Mouse (Mus musculus) skeletal muscle tissue, adult 2 months (tissue): ENCODE results near the gene Rpf1.

ENCODE experiments used
- DNase-seq: peaks from one replicate; pipeline ENCODE4 v3.0.0-alpha.2; 2012; ENCODE audit warnings: low read depth, low spot score

Rpf1 gene

GRCm38 (mm10) chr3:146520798-146521651 is at the start of gene Rpf1:
Rpf1 (minus strand) TSS chr3:146521429.
- DNase-seq = peak; percentile 88

DNA sequence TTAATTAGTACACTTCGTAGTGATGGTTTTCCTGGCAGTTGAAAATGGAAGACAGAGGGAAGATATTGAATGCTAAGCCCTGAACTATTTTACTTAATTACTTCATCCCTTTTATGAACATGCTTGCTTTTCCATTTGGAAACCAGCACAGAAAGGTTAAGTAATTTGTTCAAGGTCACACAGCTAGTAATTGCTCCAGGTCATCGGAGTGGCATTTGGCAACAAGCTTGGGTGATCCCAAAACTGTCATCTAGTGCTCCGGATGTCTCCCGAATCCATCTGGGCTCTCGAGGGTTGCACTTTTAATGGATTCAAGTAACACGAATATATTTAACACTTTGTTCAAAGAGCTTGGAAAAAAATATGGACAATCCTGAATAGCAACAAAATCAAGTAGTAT is 49.7 kb upstream of the Rpf1 start:
- DNase-seq = no peak

DNA sequence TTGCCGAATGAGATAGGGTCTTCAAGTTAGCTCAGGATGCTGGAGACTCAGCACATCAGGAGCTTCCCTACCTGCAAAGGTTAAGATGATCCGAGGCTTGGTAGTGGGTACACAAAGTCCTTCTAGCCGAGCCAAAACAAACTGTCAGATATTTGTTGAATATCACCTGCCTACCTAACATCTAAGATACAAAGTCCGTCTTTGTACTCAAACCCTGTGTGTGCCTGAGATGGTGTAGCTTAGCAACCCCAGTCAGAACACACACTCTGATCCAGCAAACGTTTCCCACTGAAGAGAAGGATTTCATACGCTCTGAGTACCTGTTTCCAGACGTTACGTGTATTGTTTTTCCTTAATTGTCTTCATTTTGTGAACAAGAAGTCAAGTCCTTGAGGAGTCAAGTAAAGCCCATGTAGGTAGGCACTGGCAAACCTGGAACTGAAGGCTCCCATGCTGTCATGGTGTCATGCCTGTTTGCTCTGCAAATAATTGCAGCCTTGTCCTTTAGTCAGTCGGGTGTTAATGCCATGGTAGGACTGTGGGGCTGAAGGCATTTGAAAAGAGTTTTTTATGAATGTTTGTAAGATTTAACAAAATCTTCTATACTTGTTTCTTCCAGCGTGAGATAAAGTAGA is 49.0 kb upstream of the Rpf1 start, which contains the start of gene Uox:
TSS of gene Uox (plus strand) at position 279 of the 635 bp plus-strand sequence.
- no peak for DNase-seq

GRCm38 (mm10) chr3:146569594-146569993 is 48.4 kb upstream of the Rpf1 start:
- no peak for DNase-seq

DNA sequence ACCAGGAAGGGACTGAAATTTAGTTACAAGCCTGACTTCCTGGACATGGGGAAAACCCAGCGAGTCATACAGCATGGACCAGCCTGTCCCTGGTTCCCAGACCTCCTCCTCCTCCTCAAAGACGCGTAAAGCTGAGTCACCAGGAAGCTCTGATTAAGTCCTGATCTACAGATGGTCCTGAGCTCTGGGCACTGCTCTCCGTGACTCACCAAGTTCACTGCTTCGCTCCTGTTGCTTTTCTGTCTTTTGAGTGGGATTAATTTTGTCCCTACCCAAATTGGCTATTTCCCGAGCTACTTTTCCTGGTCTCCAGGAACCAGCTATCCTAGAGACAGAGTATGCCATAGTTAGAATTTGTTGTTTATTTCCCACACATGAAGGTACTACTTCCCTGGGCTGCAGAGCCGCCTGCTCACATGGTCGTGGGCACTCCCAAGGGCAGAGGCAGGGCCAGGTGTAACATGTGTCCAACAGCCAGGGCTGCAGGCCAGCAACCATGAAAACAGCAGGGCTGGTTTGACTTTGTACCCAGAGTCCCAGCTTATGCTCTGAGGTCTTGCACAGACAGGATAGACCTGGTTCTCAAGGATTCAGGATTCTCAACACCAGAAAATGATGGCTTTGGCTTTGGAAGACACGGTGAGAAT is 46.8 kb upstream of the Rpf1 start:
- no peak for DNase-seq

- no peak for DNase-seq
These were observed 46.1 kb upstream of the Rpf1 start for GRCm38 (mm10) chr3:146567366-146567765.

- no peak for DNase-seq
These were observed 43.8 kb upstream of the Rpf1 start for GRCm38 (mm10) chr3:146565065-146565411.

- DNase-seq = peak; percentile 27
These were observed 43.2 kb upstream of the Rpf1 start for GRCm38 (mm10) chr3:146564268-146565064.

- no peak for DNase-seq
These were observed 41.7 kb upstream of the Rpf1 start for GRCm38 (mm10) chr3:146562936-146563335.

- DNase-seq = no peak
These were observed 36.3 kb upstream of the Rpf1 start for GRCm38 (mm10) chr3:146557507-146557906.

GRCm38 (mm10) chr3:146556567-146556966 is 35.3 kb upstream of the Rpf1 start:
- no peak for DNase-seq

DNA sequence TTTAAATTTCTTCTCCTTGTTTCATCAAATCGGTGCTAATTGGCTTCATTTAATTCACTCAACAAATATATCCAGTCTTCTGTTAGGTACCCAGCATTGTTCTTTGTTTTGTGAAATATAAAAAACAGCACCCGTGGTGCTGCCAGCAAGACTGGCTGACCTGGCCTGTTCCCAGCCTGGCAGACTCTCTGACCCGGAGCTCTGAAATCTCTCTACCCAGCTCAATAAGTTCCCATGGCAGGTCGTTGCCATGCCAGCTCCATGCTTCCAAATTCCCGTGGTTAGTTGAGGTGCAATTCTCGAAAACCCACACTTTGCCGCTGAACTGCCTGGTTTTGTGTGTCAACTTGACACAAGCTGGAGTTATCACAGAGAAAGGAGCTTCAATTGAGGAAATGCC is 33.6 kb upstream of the Rpf1 start:
- no peak for DNase-seq

DNA sequence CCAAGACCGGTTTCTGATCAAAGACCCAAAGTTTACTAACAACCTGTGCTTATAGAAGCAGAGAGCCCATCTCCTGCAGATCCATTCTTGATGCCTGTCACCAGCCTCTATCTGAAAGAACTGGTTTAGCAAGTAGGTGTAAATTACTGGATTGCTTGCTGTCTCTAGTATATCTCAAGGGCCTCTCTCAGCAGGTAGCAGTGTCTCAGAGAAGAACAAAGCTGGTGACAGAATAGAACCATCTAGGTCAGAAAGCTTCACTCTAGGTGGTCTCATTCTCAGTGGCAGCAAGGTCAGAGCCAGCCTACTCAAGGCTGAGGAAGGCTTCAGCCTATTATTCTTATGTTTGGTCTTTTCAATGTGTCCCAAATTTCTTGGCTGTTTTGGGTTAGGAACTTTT is 22.4 kb upstream of the Rpf1 start:
- no peak for DNase-seq

- no peak for DNase-seq
These were observed 19.5 kb upstream of the Rpf1 start for GRCm38 (mm10) chr3:146540521-146541273.

GRCm38 (mm10) chr3:146534986-146535385 is 13.8 kb upstream of the Rpf1 start:
- no peak for DNase-seq

GRCm38 (mm10) chr3:146528335-146528734 is 7.1 kb upstream of the Rpf1 start:
- DNase-seq = no peak

DNA sequence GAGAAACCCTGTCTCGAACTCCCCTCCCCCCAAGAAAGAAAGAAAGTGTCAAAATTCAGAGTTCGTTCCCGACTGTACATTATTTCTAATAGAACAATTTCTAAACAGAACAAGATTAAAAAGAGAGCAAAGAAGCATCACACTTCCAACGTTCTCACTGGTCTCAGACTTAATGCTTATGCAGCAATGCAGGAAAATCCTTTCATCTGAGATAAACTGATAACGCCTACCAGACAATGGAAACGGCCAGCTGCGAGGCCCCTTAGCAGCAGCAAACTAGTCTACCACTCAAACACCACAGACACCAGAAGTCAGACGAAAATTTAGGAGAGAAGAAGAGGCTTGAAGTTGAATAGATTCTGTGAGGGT is 407 bp upstream of the Rpf1 start:
- no peak for DNase-seq

- no peak for DNase-seq
These were observed 917 bp downstream of the Rpf1 start for GRCm38 (mm10) chr3:146520226-146520797.

DNA sequence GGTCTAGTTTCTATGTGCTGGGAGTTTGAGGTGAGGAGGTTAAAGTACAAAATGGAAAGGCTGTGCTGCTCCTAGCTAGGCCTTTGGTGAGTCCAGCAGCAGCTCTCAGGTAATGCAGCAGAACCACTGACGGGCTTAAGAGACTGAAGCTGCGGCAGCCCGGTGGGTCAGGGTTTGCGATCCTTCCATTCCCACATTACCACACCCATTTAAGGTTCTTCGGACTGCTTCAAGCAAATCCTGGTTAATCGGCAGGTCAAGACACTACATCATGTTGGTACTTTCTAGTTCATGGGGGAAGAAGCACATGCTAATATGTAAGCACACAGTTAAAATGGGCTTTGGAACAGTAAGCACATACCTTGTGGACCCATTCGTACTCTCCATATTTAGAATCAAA is 14.5 kb downstream of the Rpf1 start:
- DNase-seq = no peak

- DNase-seq = no peak
These were observed 19.6 kb downstream of the Rpf1 start for GRCm38 (mm10) chr3:146501601-146502123.

DNA sequence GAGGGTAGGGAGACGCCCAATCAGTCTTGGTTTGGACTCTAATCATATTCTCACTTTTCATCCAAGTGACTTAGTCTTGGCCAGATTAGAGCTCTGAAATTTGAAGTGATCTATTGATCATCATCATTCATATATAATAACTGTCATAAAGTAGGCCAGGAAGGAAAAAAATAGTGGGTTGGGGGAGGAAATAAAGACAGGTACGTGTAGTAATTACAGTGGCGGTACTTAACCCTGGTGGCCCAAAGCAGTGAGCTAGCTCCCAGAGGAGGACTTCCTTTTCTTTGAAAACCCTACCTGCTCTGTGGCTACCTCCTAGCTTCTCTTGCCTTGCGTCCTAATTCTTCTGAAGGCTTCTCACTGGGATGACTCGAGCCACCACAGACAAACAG is 20.4 kb downstream of the Rpf1 start:
- no peak for DNase-seq
